Mouse (Mus musculus) olfactory bulb, adult 2 months (tissue): Measurements from ENCODE around the gene Evi5. TPM values are rescaled to one million over a fixed set of nuclear protein-coding genes. Genes with fewer than 3 reads are reported as not detected.

ENCODE experiments used
- H3K27ac ChIP-seq: fragments of 200-500 bp; 2 replicates; pipeline ENCODE4 v1.5.1; 2012; ENCODE audit warnings: low read depth, low read length; ENCODE audit not compliant: insufficient read depth
- H3K4me1 ChIP-seq: fragments of 200-500 bp; 2 replicates; pipeline ENCODE4 v1.6.1; 2012; ENCODE audit warnings: low read length; ENCODE audit not compliant: control insufficient read depth, insufficient read depth
- H3K4me3 ChIP-seq: fragments of 200-500 bp; 2 replicates; pipeline ENCODE4 v1.5.1; 2012; ENCODE audit warnings: mild to moderate bottlenecking, low read depth, low read length, moderate library complexity; ENCODE audit not compliant: insufficient read depth
- CTCF ChIP-seq: fragments of 200-500 bp; IDR thresholded peaks from 2 replicates; pipeline ENCODE4 v1.5.1; 2012; ENCODE audit warnings: low read depth, mild to moderate bottlenecking, low read length, moderate library complexity; ENCODE audit not compliant: insufficient read depth
- POLR2A ChIP-seq: fragments of 200-500 bp; IDR thresholded peaks from 2 replicates; pipeline ENCODE4 v1.6.1; 2012; ENCODE audit warnings: mild to moderate bottlenecking, low read depth, low read length, moderate library complexity; ENCODE audit not compliant: insufficient read depth
- WGBS: fragments of 180-500 bp; shearing (Covaris S2); methylation state at CpG from one replicate; pipeline ENCODE4 v1.1.7; 2018; 5-methylcytosine and 5-hydroxymethylcytosine counted together
- polyA plus RNA-seq: library from polyadenylated mRNA; stranded (reverse); fragments of >200 nt; gene quantifications from 2 replicates; pipeline ENCODE4 v1.2.4, GENCODE M21; 2012; ENCODE audit warnings: low replicate concordance; ENCODE audit not compliant: missing spikeins, insufficient read depth, insufficient read length

Evi5 gene
- polyA plus RNA-seq, 1 experiment, result not detected

DNA sequence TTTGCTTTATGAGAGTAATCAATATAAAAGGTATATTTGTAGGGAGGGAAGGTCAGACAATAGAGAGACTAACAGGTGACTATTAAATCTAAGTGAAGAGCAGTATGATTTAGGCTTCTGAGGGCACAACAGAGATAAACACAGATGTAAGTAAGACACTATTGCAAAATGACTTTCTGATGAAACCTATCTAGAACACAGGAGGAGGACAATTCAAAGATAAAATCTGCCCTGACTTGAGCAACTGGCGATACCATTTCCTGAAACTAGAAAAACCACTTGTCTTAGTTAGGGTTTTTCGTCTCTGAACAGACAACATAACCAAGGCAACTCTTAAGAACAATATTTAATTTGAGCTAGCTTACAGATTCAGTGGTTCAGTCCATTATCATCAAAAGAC, 19.4 kb downstream of the Evi5 start:
- Histone ChIP-seq H3K4me3 (no peak overlapping the region), H3K4me1 (peaks cover 3% of the 10 kb centered on the region; the same call in 1 of the 2 replicates), H3K27ac (no peak overlapping the region)
- no peak for TF ChIP-seq CTCF
- TF ChIP-seq POLR2A, result no peak
- WGBS, result 95% methylated on average over 2 of the region's 2 CpGs

DNA sequence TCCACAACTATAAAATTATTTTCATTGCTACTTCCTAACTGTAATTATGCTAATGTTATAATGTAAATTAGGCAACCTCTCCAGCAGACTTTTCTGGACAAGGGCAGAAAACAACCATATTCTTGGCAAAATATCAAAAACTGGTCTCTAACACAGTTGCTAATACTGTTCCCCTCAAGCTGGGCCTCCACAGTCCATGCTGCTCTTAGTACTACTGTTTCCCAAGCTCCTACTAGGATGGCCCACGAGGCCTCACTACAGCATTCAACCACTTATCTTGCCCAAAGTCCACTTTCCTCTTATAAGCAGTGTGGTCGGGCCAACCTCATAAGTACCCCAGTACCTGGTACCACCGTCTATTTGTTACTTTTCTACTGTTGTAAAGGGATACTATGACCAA, 20.4 kb downstream of the Evi5 start:
- no peak overlapping the region for H3K4me3 ChIP-seq
- TF ChIP-seq POLR2A, result no peak
- no peak for TF ChIP-seq CTCF
- 81% methylated on average over 3 of the region's 3 CpGs for WGBS
- H3K4me1 ChIP-seq, result peaks cover 3% of the 10 kb centered on the region; the same call in 1 of the 2 replicates
- H3K27ac ChIP-seq, result no peak overlapping the region

DNA sequence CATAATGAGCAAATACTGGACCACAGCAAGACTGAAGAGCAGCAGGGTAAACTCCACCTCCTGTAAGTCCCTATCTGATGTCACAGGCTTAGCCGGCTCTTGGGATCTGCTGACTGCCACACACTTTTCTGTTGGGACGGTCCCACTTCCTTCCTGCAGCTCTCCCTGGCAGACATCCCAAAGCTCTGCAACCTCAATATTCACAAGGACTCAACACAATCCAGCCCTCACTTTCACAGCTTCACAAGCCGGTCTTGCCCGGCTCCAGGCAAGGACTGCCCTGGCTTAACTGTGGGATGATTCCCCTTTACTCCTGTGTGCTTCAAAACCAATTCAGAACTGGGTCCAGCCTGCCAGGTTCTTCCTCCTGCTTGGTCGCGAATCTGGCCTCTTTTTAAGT, 21.1 kb downstream of the Evi5 start:
- Histone ChIP-seq H3K4me3 (no peak overlapping the region), H3K4me1 (peaks cover 3% of the 10 kb centered on the region; the same call in 1 of the 2 replicates), H3K27ac (no peak overlapping the region)
- TF ChIP-seq POLR2A (no peak), CTCF (no peak)
- 43% methylated on average over 6 of the region's 6 CpGs for WGBS

DNA sequence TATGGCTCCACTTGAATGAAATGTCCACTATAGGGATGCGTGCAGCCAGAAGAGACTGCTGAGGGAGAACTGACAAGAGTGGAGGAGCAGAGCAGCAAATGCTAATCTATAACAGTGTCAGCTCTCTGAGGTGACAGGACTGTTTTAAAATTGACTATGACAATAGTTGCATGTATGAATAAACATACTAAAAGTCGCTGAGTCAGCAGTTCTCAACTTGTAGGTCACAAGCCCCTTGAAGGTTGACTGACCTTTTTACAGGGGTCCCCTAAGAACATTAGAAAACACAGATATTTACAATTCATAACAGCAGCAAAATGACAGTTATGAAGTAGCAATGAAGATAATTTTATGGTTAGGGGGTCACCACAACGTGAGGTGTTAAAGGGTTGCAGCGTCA, 25.9 kb downstream of the Evi5 start:
- no peak overlapping the region for H3K4me3 ChIP-seq
- WGBS, result 94% methylated on average over 4 of the region's 4 CpGs
- peaks cover 3% of the 10 kb centered on the region; the same call in 1 of the 2 replicates for H3K4me1 ChIP-seq
- TF ChIP-seq CTCF (no peak), POLR2A (no peak)
- no peak overlapping the region for H3K27ac ChIP-seq

DNA sequence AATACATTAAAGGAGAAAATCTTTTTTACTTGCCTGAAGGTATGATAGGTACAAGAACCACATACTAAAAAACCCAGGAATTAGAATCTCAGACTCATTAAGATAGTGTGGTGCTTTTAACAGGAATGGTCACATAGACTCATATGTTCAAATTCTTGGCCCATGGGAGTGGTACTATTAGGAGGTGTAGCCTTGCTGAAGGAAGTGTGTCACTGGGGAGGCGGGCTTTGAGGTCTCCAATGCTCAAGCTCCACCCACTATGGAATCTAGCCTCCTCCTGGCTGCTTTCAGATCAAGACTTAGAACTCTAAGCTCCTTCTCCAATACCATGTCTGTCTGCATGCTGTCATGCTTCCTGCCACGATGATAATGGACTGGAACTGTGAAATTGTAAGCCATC, 27.1 kb downstream of the Evi5 start:
- no peak overlapping the region for H3K27ac ChIP-seq
- no peaks in the 10 kb centered on the region for H3K4me1 ChIP-seq
- TF ChIP-seq POLR2A, result no peak
- TF ChIP-seq CTCF, result no peak
- H3K4me3 ChIP-seq, result no peak overlapping the region
- 69% methylated on average over 2 of the region's 2 CpGs for WGBS

DNA sequence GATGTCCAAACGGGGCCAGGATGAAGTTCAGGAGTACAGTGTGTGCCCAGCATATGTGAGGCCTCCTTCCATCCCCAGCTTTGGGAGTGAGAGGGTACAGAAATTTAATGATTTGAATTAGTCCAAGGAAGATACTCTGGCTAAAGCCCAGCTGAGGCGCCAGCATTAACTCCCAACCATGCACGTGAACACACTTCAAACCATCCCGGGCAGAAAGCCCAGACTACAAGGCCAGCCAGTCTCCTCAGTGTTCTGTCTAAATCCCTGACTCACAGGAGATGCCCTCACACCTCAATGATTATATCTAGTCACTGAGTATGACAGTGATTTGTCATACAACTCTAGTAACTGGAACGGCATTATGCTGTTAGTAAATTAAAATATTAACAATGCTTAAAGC, 27.6 kb downstream of the Evi5 start:
- Histone ChIP-seq H3K27ac (no peak overlapping the region), H3K4me3 (no peak overlapping the region), H3K4me1 (no peaks in the 10 kb centered on the region)
- 68% methylated on average over 5 of the region's 5 CpGs for WGBS
- TF ChIP-seq POLR2A, result no peak
- no peak for TF ChIP-seq CTCF

DNA sequence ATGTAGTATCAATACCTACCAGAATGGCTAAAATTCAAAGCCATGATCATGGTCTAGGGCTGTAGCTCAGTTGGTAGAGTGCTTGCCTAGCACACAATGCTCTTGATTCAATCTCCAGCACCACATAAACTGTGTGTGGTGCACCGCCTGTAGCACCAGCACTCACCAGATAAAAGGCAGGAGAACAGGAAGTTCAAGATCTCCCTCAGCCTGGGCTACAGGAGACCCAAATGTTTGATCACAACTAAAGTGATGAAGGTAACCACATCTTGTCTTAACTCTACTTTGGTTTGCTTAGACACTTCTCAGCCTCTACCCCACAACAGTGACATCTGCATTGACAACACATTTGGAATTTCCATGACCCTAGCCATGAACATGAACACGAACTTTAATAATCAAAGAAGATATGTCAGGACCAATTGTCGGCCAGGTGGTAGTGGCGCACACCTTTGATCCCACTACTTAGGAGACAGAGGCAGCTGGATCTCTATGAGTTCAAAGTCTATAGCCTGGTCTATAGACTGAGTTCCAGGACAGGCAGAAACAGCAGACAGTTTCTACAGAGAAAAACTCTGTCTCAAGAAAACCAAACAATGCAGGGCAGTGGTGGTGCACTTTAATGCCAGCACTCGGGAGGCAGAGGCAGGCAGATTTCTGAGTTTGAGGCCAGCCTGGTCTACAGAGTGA, 34.2 kb downstream of the Evi5 start:
- 98% methylated on average over 5 of the region's 5 CpGs for WGBS
- Histone ChIP-seq H3K27ac (no peak overlapping the region), H3K4me3 (no peak overlapping the region), H3K4me1 (no peaks in the 10 kb centered on the region)
- TF ChIP-seq CTCF, result no peak
- no peak for TF ChIP-seq POLR2A

DNA sequence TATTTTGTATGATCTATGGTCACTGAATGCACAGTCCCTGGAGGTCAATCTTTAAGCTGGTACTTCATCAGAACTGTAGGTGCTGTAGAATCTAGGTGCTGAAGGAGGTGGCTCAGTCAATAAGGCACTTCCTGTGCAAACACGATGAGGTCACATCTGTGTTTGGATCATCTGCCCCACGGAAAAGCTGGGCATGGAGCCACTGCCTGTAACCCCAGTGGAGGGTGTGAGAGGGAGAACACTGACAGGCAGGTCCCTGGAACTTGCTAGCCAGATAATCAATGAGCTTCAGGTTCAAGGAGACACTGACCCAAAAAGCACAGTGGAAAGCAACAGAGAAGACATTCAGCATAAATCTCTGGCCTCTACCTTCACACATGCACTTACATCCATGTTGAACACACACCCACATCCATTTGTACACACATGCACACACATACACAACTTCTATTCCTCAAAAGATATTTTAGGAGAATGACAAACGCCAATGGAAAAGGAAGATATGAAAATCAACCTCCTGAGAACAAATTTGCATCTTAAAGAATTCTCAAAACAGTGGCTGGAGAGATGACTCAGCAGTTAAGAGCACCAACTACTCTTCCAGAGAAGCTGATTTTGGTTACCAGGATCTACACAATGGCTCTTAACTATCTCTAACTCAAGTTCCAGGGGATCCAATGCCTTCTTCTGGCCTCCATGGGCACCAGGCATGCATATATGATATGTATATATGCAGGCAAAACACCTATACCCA, 35.8 kb downstream of the Evi5 start:
- H3K4me3 ChIP-seq, result no peak overlapping the region
- H3K27ac ChIP-seq, result no peak overlapping the region
- TF ChIP-seq CTCF (no peak), POLR2A (no peak)
- H3K4me1 ChIP-seq, result no peaks in the 10 kb centered on the region
- 34% methylated on average over 3 of the region's 3 CpGs for WGBS

DNA sequence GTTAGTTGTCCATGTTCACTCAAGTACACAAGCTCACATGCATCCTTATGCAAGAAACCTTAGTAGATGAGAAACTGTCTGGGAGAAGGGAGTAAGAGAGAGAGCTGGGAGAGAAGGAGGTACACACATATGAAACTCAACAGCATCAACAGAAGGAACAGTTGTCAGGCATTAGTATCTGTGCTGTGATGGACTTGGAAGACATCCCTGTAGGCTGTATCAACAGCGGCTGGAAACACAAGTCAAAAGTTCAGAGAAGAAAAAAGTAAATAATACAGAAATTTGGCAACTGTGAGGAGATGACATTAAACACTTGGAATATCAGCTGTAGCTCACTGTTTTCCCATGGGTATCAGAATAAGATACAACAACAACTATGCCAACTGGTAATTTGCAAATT, 40.6 kb downstream of the Evi5 start:
- Histone ChIP-seq H3K4me3 (no peak overlapping the region), H3K4me1 (no peaks in the 10 kb centered on the region), H3K27ac (no peak overlapping the region)
- 72% methylated on average over 1 of the region's 1 CpGs for WGBS
- TF ChIP-seq POLR2A, result no peak
- TF ChIP-seq CTCF, result no peak
